Mouse (Mus musculus) lung, postnatal 10 days (tissue): ENCODE results near the gene Gm3448.

Source experiments
- DNase-seq: peaks from one replicate; pipeline ENCODE4 v3.0.0; 2021

The Gm3448 gene

GRCm38 (mm10) chr17:14958686-14959327 is 82.5 kb downstream of the Gm3448 start:
- DNase-seq, result no peak

GRCm38 (mm10) chr17:14953452-14953851 is 87.9 kb downstream of the Gm3448 start:
- no peak for DNase-seq

- no peak for DNase-seq
Measured at GRCm38 (mm10) chr17:14949161-14949827, 92.0 kb downstream of the Gm3448 start.
